Mouse (Mus musculus) CH12.LX (cell line): ENCODE results near the gene Gm20388.

Experiments used
- CTCF ChIP-seq, 2 experiments: IDR thresholded peaks in 1 of 2; conservative IDR thresholded peaks in 1 of 2; 2 replicates each; pipeline ENCODE4 v1.5.1; 2011 to 2012; ENCODE audit warnings: low read depth in 2 of 2, low read length in 2 of 2, improper control_type of control experiment in 1 of 2, inconsistent platforms in 1 of 2, mild to moderate bottlenecking in 1 of 2, moderate library complexity in 1 of 2
- EP300 ChIP-seq: IDR thresholded peaks from 2 replicates; pipeline ENCODE4 v1.6.1; 2011; ENCODE audit warnings: low read length, improper control_type of control experiment
- MAFK ChIP-seq: IDR thresholded peaks from 2 replicates; pipeline ENCODE4 v1.6.1; 2011; ENCODE audit warnings: low read length, improper control_type of control experiment; ENCODE audit not compliant: insufficient replicate concordance
- POLR2A ChIP-seq: IDR thresholded peaks from 2 replicates; pipeline ENCODE4 v1.6.1; 2011; ENCODE audit warnings: low read depth, mild to moderate bottlenecking, improper control_type of control experiment, low read length
- SIN3A ChIP-seq: IDR thresholded peaks from 2 replicates; pipeline ENCODE4 v1.6.1; 2012; ENCODE audit warnings: low read length, improper control_type of control experiment, inconsistent platforms

GRCm38 (mm10) chr8:119862390-119862734 lies 48.3 kb upstream of the Gm20388 start:
- TF ChIP-seq POLR2A (no peak), MAFK (no peak), EP300 (no peak), SIN3A (no peak), CTCF (conservative IDR thresholded peaks at IDR 0.05 in 1 of 2, IDR thresholded peaks at IDR 0.05 in 1 of 2; ENCODE audit: low read depth in 2 of 2, low read length in 2 of 2) (no peak)
